Mouse (Mus musculus): ENCODE results near the gene Scd2. TPM values are rescaled to one million over a fixed set of nuclear protein-coding genes. Genes with fewer than 3 reads are reported as not detected.
"Not testable (repeated sequence)": the region's sequence is repeated elsewhere in the genome, so short reads cannot be mapped to it uniquely, and the experiment has no call there.

The Scd2 gene
- polyA plus RNA-seq, 1 experiment from 2014 or later: 249 TPM

- WGBS: 85% methylated on average over 2 of the region's 2 CpGs
- Histone ChIP-seq H3K27me3 (no peaks in the 10 kb centered on the region), H3K27ac (no peak overlapping the region), H3K4me1 (replicated peaks) (no peaks in the 10 kb centered on the region), H3K4me2 (no peak overlapping the region), H3K4me3 (no peak overlapping the region), H3K9me3 (no peaks in the 10 kb centered on the region; the same call in 1 of the 2 replicates), H3K36me3 (no peaks in the 10 kb centered on the region), H3K9ac (no peak overlapping the region)
- no peak for ATAC-seq (ENCODE audit: low FRiP score)
Measured at GRCm38 (mm10) chr19:44321631-44322030, 28.2 kb downstream of the Scd2 start.

GRCm38 (mm10) chr19:44329566-44329965 is 36.1 kb downstream of the Scd2 start:
- Histone ChIP-seq H3K9ac (no peak overlapping the region), H3K27ac (no peak overlapping the region), H3K27me3 (no peaks in the 10 kb centered on the region), H3K9me3 (no peaks in the 10 kb centered on the region; the same call in 1 of the 2 replicates), H3K36me3 (no peaks in the 10 kb centered on the region), H3K4me2 (no peak overlapping the region), H3K4me1 (replicated peaks) (peaks cover 5% of the 10 kb centered on the region; the same call in 1 of the 2 replicates), H3K4me3 (no peak overlapping the region)
- no peak for ATAC-seq (ENCODE audit: low FRiP score)
- 91% methylated on average over 2 of the region's 2 CpGs for WGBS

DNA sequence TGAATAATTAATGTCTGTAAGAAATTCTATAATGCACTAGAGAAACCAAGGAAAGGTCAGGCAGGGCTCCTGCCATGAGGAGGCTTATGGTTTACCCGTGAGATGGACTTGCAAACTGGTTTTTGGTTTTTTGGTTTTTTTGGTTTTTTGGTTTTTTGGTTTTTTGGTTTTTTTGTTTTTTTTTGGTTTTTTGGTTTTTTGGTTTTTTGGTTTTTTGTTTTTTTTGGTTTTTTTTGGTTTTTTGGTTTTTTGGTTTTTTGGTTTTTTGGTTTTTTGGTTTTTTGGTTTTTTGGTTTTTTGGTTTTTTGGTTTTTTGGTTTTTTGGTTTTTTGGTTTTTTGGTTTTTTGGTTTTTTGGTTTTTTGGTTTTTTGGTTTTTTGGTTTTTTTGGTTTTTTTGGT is 37.7 kb downstream of the Scd2 start:
- not testable (repeated sequence) for H3K27me3 ChIP-seq; H3K4me2 ChIP-seq; H3K9me3 ChIP-seq; H3K4me3 ChIP-seq; H3K36me3 ChIP-seq; ATAC-seq (ENCODE audit: low FRiP score); H3K4me1 ChIP-seq (replicated peaks); H3K27ac ChIP-seq; H3K9ac ChIP-seq
- 87% methylated on average over 1 of the region's 1 CpGs for WGBS

GRCm38 (mm10) chr19:44331911-44332310 is 38.4 kb downstream of the Scd2 start:
- Histone ChIP-seq H3K4me2 (no peak overlapping the region), H3K36me3 (no peaks in the 10 kb centered on the region), H3K9ac (no peak overlapping the region), H3K4me3 (no peak overlapping the region), H3K9me3 (no peaks in the 10 kb centered on the region; the same call in 1 of the 2 replicates), H3K27me3 (no peaks in the 10 kb centered on the region), H3K4me1 (replicated peaks) (peaks cover 5% of the 10 kb centered on the region; the same call in 1 of the 2 replicates), H3K27ac (no peak overlapping the region)
- ATAC-seq (ENCODE audit: low FRiP score): no peak
- 83% methylated on average over 5 of the region's 5 CpGs for WGBS

- H3K4me2 ChIP-seq: no peak overlapping the region
- H3K36me3 ChIP-seq: no peaks in the 10 kb centered on the region
- no peak overlapping the region for H3K27ac ChIP-seq
- no peak overlapping the region for H3K4me3 ChIP-seq
- no peak for ATAC-seq (ENCODE audit: low FRiP score)
- H3K9ac ChIP-seq: no peak overlapping the region
- 78% methylated on average over 8 of the region's 8 CpGs for WGBS
- no peaks in the 10 kb centered on the region; the same call in 1 of the 2 replicates for H3K9me3 ChIP-seq
- peaks cover 5% of the 10 kb centered on the region; the same call in 1 of the 2 replicates for H3K4me1 ChIP-seq (replicated peaks)
- no peaks in the 10 kb centered on the region for H3K27me3 ChIP-seq
Measured at GRCm38 (mm10) chr19:44332326-44332725, 38.9 kb downstream of the Scd2 start.

DNA sequence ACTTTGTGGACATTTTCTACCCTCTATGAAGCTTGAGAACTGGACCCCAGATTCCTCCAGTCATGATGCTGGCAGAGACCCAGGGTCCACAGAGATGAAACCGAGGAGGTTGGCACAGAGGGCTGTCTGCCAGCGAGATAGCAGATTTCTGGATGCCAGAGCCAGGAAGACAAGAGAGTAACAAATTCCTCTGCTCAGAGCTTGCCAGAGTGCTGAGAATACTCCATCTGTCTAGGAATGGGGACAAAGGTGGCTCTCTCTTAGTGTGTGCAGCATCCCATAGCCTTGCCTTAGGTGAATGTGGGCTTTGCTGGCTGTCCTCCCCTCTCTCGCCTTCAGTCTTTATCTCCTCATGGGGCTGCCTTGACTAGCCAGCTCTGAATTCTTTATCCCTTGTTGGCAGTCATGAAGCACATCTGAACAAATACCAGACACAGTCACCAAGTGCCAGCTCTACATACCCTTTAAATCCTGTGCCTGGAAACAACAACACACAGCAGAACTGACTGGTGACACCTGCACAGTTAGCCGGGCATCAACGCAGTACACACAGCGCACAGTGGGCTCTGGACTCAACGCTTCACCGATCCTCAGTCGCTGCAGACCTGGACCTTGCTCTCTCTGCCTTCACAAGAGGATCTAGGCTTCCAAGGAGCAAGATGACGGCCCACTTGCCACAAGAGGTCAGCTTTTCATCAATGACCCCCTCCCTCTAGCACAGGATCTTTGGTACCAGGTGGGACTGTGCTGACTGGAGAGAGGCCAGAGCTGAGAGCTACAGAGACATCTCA is 39.6 kb downstream of the Scd2 start, which contains the start of gene Scd4:
Scd4 (plus strand) TSS at position 260 of the 791 bp plus-strand sequence.
- no peak for ATAC-seq (ENCODE audit: low FRiP score)
- Histone ChIP-seq H3K4me1 (replicated peaks) (peaks cover 5% of the 10 kb centered on the region; the same call in 1 of the 2 replicates), H3K9ac (no peak within 1 kb of the TSS), H3K36me3 (no peaks in the 10 kb centered on the region), H3K27me3 (no peaks in the 10 kb centered on the region), H3K4me2 (no peak within 1 kb of the TSS), H3K4me3 (no peak within 1 kb of the TSS), H3K9me3 (no peaks in the 10 kb centered on the region), H3K27ac (no peak within 1 kb of the TSS)
- WGBS: 84% methylated on average over 10 of the region's 10 CpGs

DNA sequence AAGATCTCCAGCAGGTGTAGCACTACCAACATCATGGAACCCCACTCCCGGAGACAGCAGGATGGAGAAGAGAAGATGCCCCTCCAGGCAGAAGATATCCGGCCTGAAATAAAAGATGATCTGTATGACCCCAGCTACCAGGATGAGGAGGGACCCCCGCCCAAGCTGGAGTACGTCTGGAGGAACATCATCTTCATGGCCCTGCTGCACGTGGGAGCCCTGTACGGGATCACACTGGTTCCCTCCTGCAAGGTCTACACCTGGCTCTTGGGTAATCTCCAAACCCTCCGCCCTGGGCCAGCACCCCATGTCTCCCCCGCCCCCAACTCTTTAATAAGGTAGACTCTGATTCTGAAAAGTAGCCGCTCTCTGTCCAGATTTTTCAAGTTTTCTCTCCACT is 40.5 kb downstream of the Scd2 start:
- WGBS: 92% methylated on average over 9 of the region's 9 CpGs
- no peaks in the 10 kb centered on the region for H3K27me3 ChIP-seq
- no peak for ATAC-seq (ENCODE audit: low FRiP score)
- H3K4me1 ChIP-seq (replicated peaks): peaks cover 5% of the 10 kb centered on the region; the same call in 1 of the 2 replicates
- no peak overlapping the region for H3K27ac ChIP-seq
- no peak overlapping the region for H3K4me3 ChIP-seq
- H3K4me2 ChIP-seq: no peak overlapping the region
- no peak overlapping the region for H3K9ac ChIP-seq
- no peaks in the 10 kb centered on the region for H3K9me3 ChIP-seq
- H3K36me3 ChIP-seq: no peaks in the 10 kb centered on the region

DNA sequence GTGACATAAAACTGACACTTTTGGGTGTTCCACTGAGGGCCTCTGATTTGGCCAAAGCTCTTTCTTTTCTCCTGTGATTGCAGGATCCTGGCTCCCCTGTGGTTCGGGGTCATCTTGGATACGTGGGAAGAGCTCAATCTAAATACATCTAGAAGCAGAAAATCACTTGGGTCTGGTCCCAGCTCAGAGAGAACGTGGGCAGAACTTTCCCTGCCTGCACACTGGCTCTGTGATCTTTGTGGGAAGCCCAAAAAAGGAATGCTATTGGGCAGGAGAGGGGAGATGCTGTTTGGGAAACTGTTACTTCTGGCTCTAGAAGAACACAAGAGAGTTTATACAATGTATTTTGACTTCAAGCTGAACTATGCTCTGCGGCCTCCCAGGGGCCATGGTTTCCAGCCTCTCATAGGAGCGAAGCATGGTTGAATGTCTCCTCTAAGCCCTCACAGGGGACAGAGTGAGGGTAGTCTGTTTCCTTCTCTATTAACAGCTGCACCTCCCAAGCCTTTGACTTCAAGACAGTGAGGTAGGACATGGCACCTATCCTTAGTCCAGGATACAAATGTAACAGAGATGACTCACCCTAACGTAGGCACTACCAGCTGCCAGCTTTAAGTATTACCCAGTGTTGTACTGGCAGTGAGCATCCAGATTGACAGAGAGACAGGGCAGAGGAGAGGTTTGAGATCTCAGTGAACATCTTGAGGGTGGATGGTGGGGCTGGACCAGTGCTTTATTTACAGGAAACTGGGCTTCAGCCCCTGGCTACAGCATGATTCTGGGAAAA is 42.6 kb downstream of the Scd2 start:
- Histone ChIP-seq H3K9ac (no peak overlapping the region), H3K27me3 (no peaks in the 10 kb centered on the region), H3K9me3 (no peaks in the 10 kb centered on the region), H3K4me1 (replicated peaks) (peaks cover 5% of the 10 kb centered on the region; the same call in 1 of the 2 replicates), H3K36me3 (no peaks in the 10 kb centered on the region), H3K4me3 (no peak overlapping the region), H3K4me2 (no peak overlapping the region), H3K27ac (no peak overlapping the region)
- 79% methylated on average over 6 of the region's 6 CpGs for WGBS
- ATAC-seq (ENCODE audit: low FRiP score): no peak

- Histone ChIP-seq H3K9ac (no peak overlapping the region), H3K4me3 (no peak overlapping the region), H3K4me2 (no peak overlapping the region), H3K27me3 (no peaks in the 10 kb centered on the region), H3K36me3 (no peaks in the 10 kb centered on the region), H3K27ac (no peak overlapping the region), H3K9me3 (no peaks in the 10 kb centered on the region), H3K4me1 (replicated peaks) (no peaks in the 10 kb centered on the region)
- ATAC-seq (ENCODE audit: low FRiP score): no peak
- 93% methylated on average over 8 of the region's 8 CpGs for WGBS
Measured at GRCm38 (mm10) chr19:44349689-44350088, 56.2 kb downstream of the Scd2 start.

DNA sequence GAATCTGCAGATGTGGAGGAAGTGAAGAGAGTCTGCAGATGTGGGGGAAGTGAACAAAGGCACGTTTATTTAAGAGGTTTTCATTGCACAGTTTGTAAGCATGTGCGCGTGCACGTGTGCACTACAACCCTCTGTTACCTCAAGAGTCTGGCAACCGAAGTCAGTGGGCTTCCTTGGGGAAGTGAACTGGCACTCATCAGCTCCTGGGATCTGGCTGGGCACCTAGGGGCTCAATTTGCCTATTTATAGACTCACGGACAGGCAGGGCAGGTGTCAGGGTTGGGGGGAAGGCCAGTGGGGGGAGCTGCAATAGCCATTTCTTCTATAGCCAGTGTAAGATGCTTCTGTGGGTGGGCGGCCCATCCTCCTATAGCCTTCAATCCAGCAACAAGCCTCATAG is 58.3 kb downstream of the Scd2 start:
- H3K4me3 ChIP-seq: no peak overlapping the region
- no peaks in the 10 kb centered on the region for H3K27me3 ChIP-seq
- H3K4me2 ChIP-seq: no peak overlapping the region
- H3K4me1 ChIP-seq (replicated peaks): no peaks in the 10 kb centered on the region
- H3K9ac ChIP-seq: no peak overlapping the region
- 79% methylated on average over 7 of the region's 7 CpGs for WGBS
- H3K27ac ChIP-seq: no peak overlapping the region
- ATAC-seq (ENCODE audit: low FRiP score): no peak
- H3K9me3 ChIP-seq: no peaks in the 10 kb centered on the region
- no peaks in the 10 kb centered on the region for H3K36me3 ChIP-seq

Data from hindbrain, embryonic 13.5 days (tissue).